27 mouse cellular contexts compared by ENCODE assay signal in genomic region chr16:49796271-49796670, GRCm38 (mm10). TPM values are rescaled to one million over a fixed set of nuclear protein-coding genes. Genes with fewer than 3 reads are reported as not detected.
DNase-seq lines count a peak whose midpoint lies in the region; ATAC-seq and TF ChIP-seq lines count a peak whose summit lies in the region.
"Had no signal": no experiment of that assay in that cellular context is flagged by ENCODE, and none has a peak within 500 bp of the region (broad histone marks: within the 10 kb centered on the region; RNA-seq: fewer than 3 reads in every experiment).

No protein-coding gene starts in this region.

- WGBS in lung, postnatal 0 days: 58% methylated on average over 2 of the region's 2 CpGs
- WGBS in liver, embryonic 15.5 days (ENCODE audit: insufficient replicate concordance): 73% methylated on average over 2 of the region's 2 CpGs

- ATAC-seq in lung, postnatal 0 days: no peak
- no peak for ATAC-seq in liver, embryonic 15.5 days (ENCODE audit: insufficient read depth)
- ATAC-seq: forebrain, embryonic 16.5 days; intestine, postnatal 0 days; midbrain, embryonic 13.5 days had no signal

- H3K4me2 ChIP-seq in lung, postnatal 0 days (replicated peaks; ENCODE audit: low read depth, low read length): no peak overlapping the region
- no peak overlapping the region for H3K4me2 ChIP-seq in liver, embryonic 15.5 days
- H3K4me2 ChIP-seq: embryonic facial prominence, embryonic 13.5 days; heart, embryonic 15.5 days; hindbrain, embryonic 14.5 days; lung, embryonic 15.5 days; midbrain, embryonic 13.5 days had no signal

- 0 out of 2 replicates have a peak, but pooled peaks cover 6% of the 10 kb centered on the region for H3K4me1 ChIP-seq in lung, postnatal 0 days (ENCODE audit: insufficient read depth, low read depth, low read length)
- peaks cover 93% of the 10 kb centered on the region for H3K4me1 ChIP-seq in liver, embryonic 15.5 days (replicated peaks)
- H3K4me1 ChIP-seq: embryonic facial prominence, embryonic 13.5 days; midbrain, embryonic 13.5 days had no signal

- H3K27ac ChIP-seq in lung, postnatal 0 days (ENCODE audit: low read length): no peak overlapping the region
- H3K27ac ChIP-seq in liver, embryonic 15.5 days (replicated peaks): peak overlapping the region; percentile 77
- H3K27ac ChIP-seq: embryonic facial prominence, embryonic 13.5 days; heart, embryonic 10.5 days; heart, embryonic 15.5 days; hindbrain, embryonic 14.5 days; lung, embryonic 15.5 days; midbrain, embryonic 13.5 days had no signal

- no peaks in the 10 kb centered on the region for H3K9me3 ChIP-seq in lung, postnatal 0 days (ENCODE audit: low read length)
- no peaks in the 10 kb centered on the region for H3K9me3 ChIP-seq in liver, embryonic 15.5 days (replicated peaks)
- H3K9me3 ChIP-seq: embryonic facial prominence, embryonic 13.5 days; heart, embryonic 10.5 days; heart, embryonic 15.5 days; lung, embryonic 15.5 days; megakaryocyte, embryonic 14.5 days; midbrain, embryonic 13.5 days had no signal

- H3K9ac ChIP-seq in lung, postnatal 0 days (replicated peaks; ENCODE audit: low read depth): no peak overlapping the region
- peak overlapping the region; percentile 40; the same call in 1 of the 2 replicates for H3K9ac ChIP-seq in liver, embryonic 15.5 days
- H3K9ac ChIP-seq: embryonic facial prominence, embryonic 13.5 days; heart, embryonic 15.5 days; hindbrain, embryonic 14.5 days; lung, embryonic 15.5 days; midbrain, embryonic 13.5 days had no signal

- no peak for TF ChIP-seq CTCF in lung, postnatal 0 days (IDR thresholded peaks at IDR 0.05)

- peak; percentile 34 for DNase-seq in adrenal gland, adult 8-10 months
- no peak for DNase-seq in adrenal gland, postnatal 25 days
- peak; percentile 18 for DNase-seq in lung, postnatal 0 days (ENCODE audit: low spot score)
- no peak for DNase-seq in lung, postnatal 4 days
- DNase-seq in adrenal gland, postnatal 10 days: peak; percentile 9
- DNase-seq in retina, postnatal 1 day: no peak
- no peak for DNase-seq in urinary bladder, adult 2 months (ENCODE audit: low spot score)
- DNase-seq: cerebellum, adult 11-12 months; cerebellum, adult 9-11 months; kidney, adult 9 months; kidney, postnatal 10 days; layer of hippocampus, postnatal 36 days; left cerebral cortex, postnatal 4 days; lung, postnatal 36 days; right cerebral cortex, postnatal 14 days; thymus, postnatal 36 days had no signal

- no peaks in the 10 kb centered on the region for H3K36me3 ChIP-seq in lung, postnatal 0 days (ENCODE audit: insufficient read depth, low read length)
- H3K36me3 ChIP-seq in liver, embryonic 15.5 days (replicated peaks): no peaks in the 10 kb centered on the region
- H3K36me3 ChIP-seq: embryonic facial prominence, embryonic 13.5 days; heart, embryonic 10.5 days; heart, embryonic 15.5 days; lung, embryonic 15.5 days; midbrain, embryonic 13.5 days had no signal

- no peak for TF ChIP-seq EP300 in lung, postnatal 0 days (IDR thresholded peaks at IDR 0.05)

- H3K27me3 ChIP-seq in lung, postnatal 0 days (replicated peaks; ENCODE audit: insufficient read depth, low read length): no peaks in the 10 kb centered on the region
- H3K27me3 ChIP-seq in liver, embryonic 15.5 days: no peaks in the 10 kb centered on the region
- H3K27me3 ChIP-seq: embryonic facial prominence, embryonic 13.5 days; heart, embryonic 15.5 days; lung, embryonic 15.5 days; megakaryocyte, embryonic 14.5 days; midbrain, embryonic 13.5 days had no signal

- no peak overlapping the region for H3K4me3 ChIP-seq in lung, postnatal 0 days (ENCODE audit: low read depth, low read length)
- no peak overlapping the region for H3K4me3 ChIP-seq in liver, embryonic 15.5 days (replicated peaks)
- H3K4me3 ChIP-seq: embryonic facial prominence, embryonic 13.5 days; erythroblast, embryonic 14.5 days; heart, embryonic 10.5 days; heart, embryonic 15.5 days; lung, embryonic 15.5 days; megakaryocyte, embryonic 14.5 days; midbrain, embryonic 13.5 days had no signal

RNA-seq across cellular contexts. Expression of gene Cd47, which starts 4.1 kb away (rescaled TPM):
- total RNA-seq in adrenal gland, adult 8-10 months (2022): 100 to 1,000 TPM; 124 to 201 (median 165) TPM
- 175 and 220 TPM in 2 replicates for total RNA-seq in adrenal gland, postnatal 25 days (2021)
- polyA plus RNA-seq in lung, postnatal 0 days (2015; fragmentation: Nextera tagmentation; extraction: Ambion mirVana): 219 and 245 TPM in 2 replicates
- total RNA-seq in adrenal gland, postnatal 10 days (2021): 100 to 1,000 TPM; 123 to 129 TPM
- polyA plus RNA-seq in liver, embryonic 15.5 days (2015; fragmentation: Nextera tagmentation; extraction: Ambion mirVana): 266 and 301 TPM in 2 replicates
- 84.4 and 84.8 TPM in 2 replicates for polyA plus RNA-seq in urinary bladder, adult 2 months (2012; rRNA removed)

Comparison
In these comparisons a context has a peak if more than half of its experiments do, and no peak if none do; other contexts are left out.
1. DNase-seq: peak in adrenal gland, adult 8-10 months (single experiment), lung, postnatal 0 days (single experiment) and adrenal gland, postnatal 10 days (single experiment); none in adrenal gland, postnatal 25 days (single experiment), lung, postnatal 4 days (0 of 2), retina, postnatal 1 day (single experiment) and urinary bladder, adult 2 months (single experiment).